Mouse (Mus musculus) heart, embryonic 15.5 days (tissue): Measurements from ENCODE around the gene Skiv2l. TPM values are rescaled to one million over a fixed set of nuclear protein-coding genes. Genes with fewer than 3 reads are reported as not detected.

Source experiments
- ATAC-seq: fragments of 200-750 bp; cut with Nextera tagmentation; replicated peaks from 2 replicates; pipeline ENCODE4 v1.8.0; 2017; ENCODE audit warnings: low read depth, moderate TSS enrichment; ENCODE audit not compliant: insufficient number of reproducible peaks, insufficient read depth, low FRiP score
- H3K27ac ChIP-seq: fragments of 300-500 bp; sonication (generic); 2 replicates; pipeline ENCODE4 v1.5.1; 2015; ENCODE audit warnings: mild to moderate bottlenecking, inconsistent platforms
- H3K27me3 ChIP-seq: fragments of 300-500 bp; sonication (generic); 2 replicates; pipeline ENCODE4 v1.6.1; 2015; ENCODE audit warnings: inconsistent platforms
- H3K36me3 ChIP-seq: fragments of 300-500 bp; sonication (generic); 2 replicates; pipeline ENCODE4 v1.6.1; 2015; ENCODE audit warnings: mild to moderate bottlenecking, inconsistent platforms
- H3K4me1 ChIP-seq: fragments of 300-500 bp; sonication (generic); replicated peaks from 2 replicates; pipeline ENCODE4 v1.6.1; 2015; ENCODE audit warnings: inconsistent platforms
- H3K4me2 ChIP-seq: fragments of 300-500 bp; sonication (generic); 2 replicates; pipeline ENCODE4 v1.6.1; 2015; ENCODE audit warnings: inconsistent platforms, mild to moderate bottlenecking, moderate library complexity
- H3K4me3 ChIP-seq: fragments of 300-500 bp; sonication (generic); 2 replicates; pipeline ENCODE4 v1.5.1; 2015; ENCODE audit warnings: mild to moderate bottlenecking, inconsistent platforms
- H3K9ac ChIP-seq: fragments of 300-500 bp; sonication (generic); 2 replicates; pipeline ENCODE4 v1.6.1; 2015; ENCODE audit warnings: mild to moderate bottlenecking, inconsistent platforms
- H3K9me3 ChIP-seq: fragments of 300-500 bp; sonication (generic); replicated peaks from 2 replicates; pipeline ENCODE4 v1.6.1; 2016; ENCODE audit warnings: inconsistent platforms
- WGBS: fragments of 180-500 bp; shearing (Covaris S2); methylation state at CpG from one replicate; pipeline ENCODE4 v1.1.7; 2015; ENCODE audit warnings: mixed read lengths; 5-methylcytosine and 5-hydroxymethylcytosine counted together
- polyA plus RNA-seq: library from polyadenylated mRNA; unstranded; fragments of >200 nt; fragmentation: Nextera tagmentation; extraction: Ambion mirVana; gene quantifications from 2 replicates; pipeline ENCODE4 v1.2.1, GENCODE M21; 2015

The Skiv2l gene
- polyA plus RNA-seq, 1 experiment from 2014 or later: 23.6 TPM

DNA sequence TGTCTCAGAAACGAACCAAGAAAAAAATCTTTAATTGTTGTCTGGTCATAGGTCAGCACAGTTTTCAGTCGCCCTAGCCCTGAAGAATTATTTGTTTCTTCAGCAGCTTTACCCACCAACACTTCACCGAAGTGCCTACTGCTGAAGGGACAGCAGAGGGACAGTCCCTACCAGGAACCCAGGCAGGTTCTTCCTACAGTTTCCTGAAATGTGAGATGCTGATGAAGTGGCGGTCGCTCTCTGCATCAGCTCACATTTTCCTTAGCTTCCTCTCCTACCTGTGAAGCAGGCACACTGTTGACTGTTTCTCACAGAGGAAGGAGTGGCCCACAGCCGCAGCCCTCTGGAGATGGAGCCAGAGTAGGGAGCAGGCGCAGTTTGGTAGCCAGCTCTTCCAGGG lies 16.0 kb upstream of the Skiv2l start:
- H3K27ac ChIP-seq: no peak overlapping the region
- H3K4me2 ChIP-seq: no peak overlapping the region
- no peaks in the 10 kb centered on the region for H3K9me3 ChIP-seq
- H3K4me3 ChIP-seq: no peak overlapping the region
- WGBS: 53% methylated on average over 7 of the region's 7 CpGs
- H3K36me3 ChIP-seq: no peaks in the 10 kb centered on the region
- 0 out of 2 replicates have a peak, but pooled peaks cover 18% of the 10 kb centered on the region for H3K27me3 ChIP-seq
- no peak overlapping the region for H3K9ac ChIP-seq
- no peak for ATAC-seq
- H3K4me1 ChIP-seq: no peaks in the 10 kb centered on the region

DNA sequence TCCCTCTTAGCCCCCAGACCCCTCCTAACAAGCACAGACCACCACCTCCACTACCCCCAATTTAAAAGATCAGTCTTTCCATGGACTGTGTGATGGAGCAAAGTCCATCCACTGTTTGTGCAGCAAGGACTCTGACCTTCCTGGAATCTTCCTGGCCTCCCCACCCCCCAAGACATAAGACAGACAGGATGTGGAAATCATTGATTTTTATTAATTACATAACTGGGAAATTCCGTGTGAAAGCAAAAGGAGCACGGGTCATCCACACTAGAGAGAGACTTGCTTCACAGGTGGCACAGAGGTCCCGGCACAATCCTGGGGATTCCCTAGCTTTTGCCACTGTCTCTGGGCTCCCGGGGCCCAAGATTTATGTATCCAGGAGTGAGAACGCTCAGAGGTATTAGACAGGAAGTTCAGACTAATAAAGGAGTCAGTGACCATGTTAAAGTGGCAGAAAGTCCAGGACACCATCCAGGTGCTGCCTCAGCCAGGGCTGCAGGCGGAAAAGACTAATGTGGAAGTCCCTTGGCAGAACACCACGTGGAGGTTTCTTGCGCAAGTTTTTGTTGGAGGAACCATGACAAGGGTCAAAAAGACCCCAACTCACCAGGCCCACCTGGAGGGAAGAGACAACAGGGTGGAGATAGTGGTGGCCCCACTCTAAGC lies 12.5 kb upstream of the Skiv2l start, which contains the start of gene Cfb:
Cfb (minus strand) TSS at position 103 of the 666 bp plus-strand sequence.
- Histone ChIP-seq H3K36me3 (no peaks in the 10 kb centered on the region), H3K9ac (no peak within 1 kb of the TSS), H3K4me1 (no peaks in the 10 kb centered on the region), H3K4me3 (no peak within 1 kb of the TSS), H3K27me3 (0 out of 2 replicates have a peak, but pooled peaks cover 18% of the 10 kb centered on the region), H3K27ac (no peak within 1 kb of the TSS), H3K9me3 (no peaks in the 10 kb centered on the region), H3K4me2 (no peak within 1 kb of the TSS)
- 55% methylated on average over 8 of the region's 8 CpGs for WGBS
- ATAC-seq: no peak

DNA sequence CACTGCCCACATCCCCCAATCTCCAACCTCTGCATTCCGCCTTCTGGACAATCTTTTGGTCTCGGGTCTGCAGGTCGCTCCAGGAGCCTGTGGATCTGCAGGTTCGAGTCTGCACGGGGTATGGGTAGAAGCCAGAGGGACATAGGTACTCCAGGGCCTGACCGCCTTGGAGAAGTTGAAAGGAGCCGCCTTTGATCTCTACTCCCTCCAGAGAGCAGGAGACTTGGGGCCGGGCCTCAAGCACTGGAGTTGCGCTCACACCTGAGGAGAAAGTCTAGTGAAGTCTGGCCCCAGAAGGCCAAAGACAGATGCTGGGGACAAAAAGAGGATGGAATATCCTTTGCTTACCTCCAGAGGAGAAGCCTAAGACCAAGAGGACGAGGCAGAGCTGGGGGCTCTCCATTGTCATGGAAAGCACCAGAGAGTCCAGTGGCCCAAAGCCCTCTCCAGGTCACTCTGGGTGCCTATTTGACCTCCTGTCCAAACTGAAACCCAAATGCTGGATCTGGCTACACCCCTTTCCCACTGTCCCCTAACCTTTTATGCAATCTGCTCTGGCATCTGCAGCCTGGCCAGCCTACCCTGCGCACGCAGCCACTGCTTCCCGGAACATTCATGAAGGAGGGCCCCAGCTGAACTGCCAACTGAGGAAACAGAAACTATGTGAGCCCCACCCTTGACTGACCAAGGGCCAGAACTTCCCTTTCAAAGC lies 11.8 kb upstream of the Skiv2l start:
- Histone ChIP-seq H3K27me3 (0 out of 2 replicates have a peak, but pooled peaks cover 18% of the 10 kb centered on the region), H3K27ac (no peak overlapping the region), H3K9me3 (no peaks in the 10 kb centered on the region), H3K4me3 (no peak overlapping the region), H3K4me2 (no peak overlapping the region), H3K4me1 (no peaks in the 10 kb centered on the region), H3K36me3 (no peaks in the 10 kb centered on the region; the same call in 1 of the 2 replicates), H3K9ac (no peak overlapping the region)
- 68% methylated on average over 13 of the region's 13 CpGs for WGBS
- ATAC-seq: no peak

DNA sequence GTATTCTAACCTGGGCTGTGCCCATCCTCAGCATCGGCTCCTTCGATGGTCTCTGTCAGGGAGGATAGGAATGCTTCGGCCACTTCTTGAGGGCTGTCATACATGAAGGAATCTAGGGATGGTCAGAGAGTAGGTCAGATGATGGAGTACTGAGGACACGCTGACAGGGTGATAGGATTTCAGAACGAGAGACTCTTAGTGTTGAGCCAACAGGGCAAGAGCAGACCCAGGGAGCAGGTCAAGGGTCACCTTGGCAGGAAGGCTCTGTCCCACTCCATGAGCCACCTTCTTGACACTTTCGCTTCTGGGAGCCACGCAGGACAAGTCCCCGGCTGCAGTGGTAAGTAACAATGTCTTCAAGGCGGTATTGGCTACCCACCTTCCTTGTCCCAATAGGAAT lies 10.5 kb upstream of the Skiv2l start:
- no peaks in the 10 kb centered on the region for H3K4me1 ChIP-seq
- no peak overlapping the region for H3K4me2 ChIP-seq
- no peaks in the 10 kb centered on the region for H3K9me3 ChIP-seq
- no peaks in the 10 kb centered on the region; the same call in 1 of the 2 replicates for H3K36me3 ChIP-seq
- H3K4me3 ChIP-seq: no peak overlapping the region
- WGBS: 78% methylated on average over 9 of the region's 9 CpGs
- ATAC-seq: no peak
- H3K27ac ChIP-seq: no peak overlapping the region
- H3K9ac ChIP-seq: no peak overlapping the region
- H3K27me3 ChIP-seq: 0 out of 2 replicates have a peak, but pooled peaks cover 18% of the 10 kb centered on the region

DNA sequence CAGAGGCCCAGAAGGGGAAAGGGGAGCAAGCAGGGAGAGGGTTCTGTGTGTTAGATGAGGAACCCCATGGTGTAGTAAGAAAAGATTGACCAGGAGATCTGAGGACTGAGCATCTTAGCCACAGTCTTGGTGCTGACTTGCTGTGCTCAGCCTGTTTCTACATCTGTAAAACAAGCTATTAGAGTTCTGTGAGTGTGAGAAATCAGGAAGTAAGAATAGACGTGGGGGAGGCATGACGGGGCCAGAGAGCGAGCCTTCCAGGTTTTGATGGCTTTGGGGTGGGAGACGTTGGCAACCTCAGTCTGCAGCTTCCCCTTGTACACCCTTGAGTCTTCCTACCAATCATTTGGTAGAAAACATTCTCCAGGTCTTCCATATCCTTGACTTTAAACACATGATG lies 8.7 kb upstream of the Skiv2l start:
- peaks cover 16% of the 10 kb centered on the region for H3K36me3 ChIP-seq
- H3K27ac ChIP-seq: no peak overlapping the region
- H3K9me3 ChIP-seq: no peaks in the 10 kb centered on the region
- 70% methylated on average over 4 of the region's 4 CpGs for WGBS
- ATAC-seq: no peak
- H3K4me2 ChIP-seq: no peak overlapping the region
- H3K4me3 ChIP-seq: no peak overlapping the region
- no peak overlapping the region for H3K9ac ChIP-seq
- 0 out of 2 replicates have a peak, but pooled peaks cover 12% of the 10 kb centered on the region for H3K27me3 ChIP-seq
- no peaks in the 10 kb centered on the region for H3K4me1 ChIP-seq

DNA sequence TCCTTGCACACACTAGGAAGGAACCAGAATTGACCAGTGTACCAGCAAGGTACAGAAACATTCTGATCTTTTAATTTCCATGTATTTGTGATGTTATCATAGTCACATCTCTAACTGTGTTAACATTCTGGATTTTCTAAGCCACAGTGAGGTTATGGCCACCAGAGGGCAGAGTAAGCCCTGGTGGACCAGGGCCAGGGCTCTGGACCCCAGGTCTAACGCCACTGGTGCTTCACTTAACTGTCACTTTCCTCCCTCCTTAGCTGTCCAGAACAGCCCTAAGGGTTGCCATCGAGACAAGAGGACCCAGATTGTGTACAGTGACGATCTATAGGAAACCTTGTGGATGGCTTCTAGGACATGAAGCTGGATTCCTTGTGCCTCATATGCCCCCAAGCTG lies 5.8 kb upstream of the Skiv2l start:
- WGBS: 28% methylated on average over 3 of the region's 3 CpGs
- ATAC-seq: no peak
- Histone ChIP-seq H3K27ac (no peak overlapping the region), H3K9me3 (no peaks in the 10 kb centered on the region), H3K9ac (no peak overlapping the region), H3K4me2 (no peak overlapping the region), H3K36me3 (peaks cover 24% of the 10 kb centered on the region), H3K4me3 (no peak overlapping the region), H3K27me3 (no peaks in the 10 kb centered on the region), H3K4me1 (peaks cover 10% of the 10 kb centered on the region)

DNA sequence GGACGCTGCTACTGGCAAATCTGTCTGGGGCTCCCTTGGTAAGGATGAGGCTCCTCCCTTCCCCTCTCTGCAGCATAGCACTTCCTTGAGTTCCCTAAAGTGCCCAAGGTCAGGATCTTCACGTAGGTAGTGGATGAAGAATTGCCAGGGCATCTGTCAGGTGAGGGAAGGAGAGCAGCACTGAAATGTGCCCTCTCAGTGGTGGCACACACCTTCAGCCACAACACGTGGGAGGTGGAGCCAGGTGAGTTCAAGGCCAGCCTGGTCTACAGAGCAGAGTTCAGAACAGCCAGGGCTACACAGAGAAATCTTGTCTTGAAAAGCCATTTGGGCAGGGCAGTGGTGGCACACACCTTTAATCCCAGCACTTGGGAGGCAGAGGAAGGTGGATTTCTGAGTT lies 4.8 kb upstream of the Skiv2l start:
- Histone ChIP-seq H3K4me2 (no peak overlapping the region), H3K27ac (no peak overlapping the region), H3K4me1 (peaks cover 14% of the 10 kb centered on the region), H3K9ac (no peak overlapping the region), H3K4me3 (no peak overlapping the region), H3K36me3 (peaks cover 24% of the 10 kb centered on the region), H3K27me3 (no peaks in the 10 kb centered on the region), H3K9me3 (no peaks in the 10 kb centered on the region)
- no peak for ATAC-seq
- WGBS: 70% methylated on average over 3 of the region's 3 CpGs

DNA sequence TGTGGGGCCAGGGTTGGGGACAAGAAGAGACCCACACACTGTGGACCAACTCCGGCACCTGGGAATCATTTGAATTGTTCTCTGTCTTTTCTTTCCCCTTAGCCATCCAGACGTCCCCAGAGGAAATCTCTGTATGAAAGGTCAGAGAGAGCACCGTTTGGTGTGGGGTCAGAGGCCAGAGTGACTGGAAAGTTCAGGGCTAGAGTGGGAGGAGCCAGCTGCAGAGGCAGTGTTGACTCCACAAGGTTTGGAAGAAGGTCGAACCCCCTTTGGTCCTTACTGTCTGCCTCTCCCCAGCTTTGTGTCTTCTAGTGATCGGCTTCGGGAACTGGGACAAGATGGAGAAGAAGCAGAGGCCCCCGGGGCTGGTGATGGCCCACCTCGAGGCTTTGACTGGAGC lies 3.5 kb upstream of the Skiv2l start:
- no peak for ATAC-seq
- Histone ChIP-seq H3K27ac (no peak overlapping the region), H3K27me3 (no peaks in the 10 kb centered on the region), H3K4me1 (peaks cover 19% of the 10 kb centered on the region), H3K36me3 (peaks cover 24% of the 10 kb centered on the region), H3K9ac (no peak overlapping the region), H3K4me3 (no peak overlapping the region), H3K9me3 (no peaks in the 10 kb centered on the region), H3K4me2 (no peak overlapping the region)
- 79% methylated on average over 8 of the region's 8 CpGs for WGBS

DNA sequence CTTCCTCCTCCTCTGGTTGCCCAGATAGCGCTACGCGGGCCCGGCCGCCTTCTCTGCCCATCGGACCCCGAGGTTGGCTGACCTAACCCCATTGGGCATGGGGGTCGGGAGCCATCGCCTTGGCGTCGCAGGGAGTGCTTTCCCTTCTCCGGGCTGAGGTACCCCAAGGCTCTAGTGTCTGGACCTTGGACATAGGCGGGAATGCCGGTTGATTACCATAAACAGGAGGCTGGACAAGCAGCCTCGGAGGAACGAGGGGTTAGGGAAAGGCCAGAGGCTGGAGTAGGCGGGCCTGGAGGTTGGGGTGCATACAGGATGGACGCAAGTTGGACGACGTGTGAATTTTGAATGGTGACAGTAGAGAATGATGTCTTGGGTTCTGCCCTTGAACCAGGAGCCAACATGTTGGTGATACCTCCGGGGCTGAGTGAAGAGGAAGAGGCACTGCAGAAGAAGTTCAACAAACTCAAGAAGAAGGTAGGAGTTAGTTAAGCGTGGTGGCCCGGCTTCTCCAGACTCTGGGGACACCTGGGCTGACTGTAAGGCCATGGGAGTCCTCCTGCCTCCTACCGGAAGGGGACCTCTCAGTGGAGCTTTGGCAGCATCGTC lies 611 bp upstream of the Skiv2l start:
- H3K4me3 ChIP-seq: peak overlapping the region; percentile 99
- peak overlapping the region; percentile 60 for H3K27ac ChIP-seq
- H3K4me1 ChIP-seq: peaks cover 19% of the 10 kb centered on the region
- peak overlapping the region; percentile 94 for H3K9ac ChIP-seq
- H3K36me3 ChIP-seq: peaks cover 45% of the 10 kb centered on the region
- WGBS: 2% methylated on average over 25 of the region's 25 CpGs
- H3K4me2 ChIP-seq: peak overlapping the region; percentile 98
- no peak for ATAC-seq
- no peaks in the 10 kb centered on the region for H3K27me3 ChIP-seq
- H3K9me3 ChIP-seq: no peaks in the 10 kb centered on the region

DNA sequence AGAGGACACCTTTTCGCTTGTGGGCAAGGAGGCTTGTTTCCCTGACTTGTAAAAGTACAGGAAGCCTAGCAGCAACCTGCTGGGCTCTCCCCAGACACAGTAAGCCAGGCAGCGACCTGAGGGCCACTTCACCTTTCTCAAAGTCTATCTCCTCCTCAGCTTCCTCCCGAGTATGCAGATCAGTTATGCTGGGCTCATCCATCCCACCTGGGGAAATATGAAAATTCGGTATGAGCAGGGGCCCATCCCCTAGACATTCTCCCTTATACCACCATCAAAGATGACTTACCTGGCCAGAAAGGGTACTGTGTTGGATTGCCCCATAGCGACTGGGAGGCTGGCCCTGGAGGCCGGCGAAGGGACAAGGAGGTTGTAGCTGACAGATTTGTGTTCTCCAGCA lies 2.4 kb downstream of the Skiv2l start:
- Histone ChIP-seq H3K36me3 (peaks cover 39% of the 10 kb centered on the region), H3K4me2 (no peak overlapping the region), H3K4me1 (peaks cover 19% of the 10 kb centered on the region), H3K27ac (no peak overlapping the region), H3K9ac (no peak overlapping the region), H3K9me3 (no peaks in the 10 kb centered on the region), H3K4me3 (no peak overlapping the region), H3K27me3 (no peaks in the 10 kb centered on the region)
- ATAC-seq: no peak
- WGBS: 88% methylated on average over 7 of the region's 7 CpGs

DNA sequence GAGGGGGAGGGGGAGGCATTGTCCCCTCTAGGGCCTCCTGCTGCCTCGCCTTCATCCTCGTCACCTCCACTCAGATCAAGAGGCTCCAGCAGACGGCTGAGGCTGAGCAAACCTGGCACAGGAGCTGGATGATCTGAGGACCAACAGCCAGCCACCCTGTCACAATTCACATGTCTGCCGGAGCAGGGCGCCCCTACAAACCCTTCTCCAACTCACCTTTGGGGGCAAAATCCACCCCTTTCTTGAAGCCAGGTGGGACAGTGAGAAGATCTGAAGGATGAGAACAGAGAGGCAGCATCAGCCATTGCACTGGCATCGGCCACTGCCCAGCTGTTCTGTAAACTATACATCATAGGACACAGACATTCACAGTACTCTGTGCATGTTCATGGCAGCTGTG lies 2.8 kb downstream of the Skiv2l start:
- peaks cover 43% of the 10 kb centered on the region for H3K36me3 ChIP-seq
- H3K27me3 ChIP-seq: no peaks in the 10 kb centered on the region
- no peak overlapping the region for H3K4me3 ChIP-seq
- no peak overlapping the region for H3K9ac ChIP-seq
- ATAC-seq: no peak
- 89% methylated on average over 6 of the region's 6 CpGs for WGBS
- H3K4me1 ChIP-seq: peaks cover 19% of the 10 kb centered on the region
- H3K27ac ChIP-seq: no peak overlapping the region
- no peak overlapping the region for H3K4me2 ChIP-seq
- no peaks in the 10 kb centered on the region for H3K9me3 ChIP-seq
